Mouse (Mus musculus) thymus, postnatal 25 days (tissue): ENCODE results near the gene Zfp518a.

Source experiments
- DNase-seq: peaks from one replicate; pipeline ENCODE4 v3.0.0; 2022

The Zfp518a gene

GRCm38 (mm10) chr19:40894519-40895392 lies at the start of gene Zfp518a:
Gene Zfp518a, plus strand, starts transcription at chr19:40894705.
- peak; percentile 91 for DNase-seq

- DNase-seq = no peak
Observed at GRCm38 (mm10) chr19:40844731-40845130, 49.8 kb upstream of the Zfp518a start.

GRCm38 (mm10) chr19:40849391-40849790 lies 45.1 kb upstream of the Zfp518a start:
- DNase-seq = no peak

GRCm38 (mm10) chr19:40859555-40859954 lies 35.0 kb upstream of the Zfp518a start:
- DNase-seq = no peak

GRCm38 (mm10) chr19:40868284-40868683 lies 26.2 kb upstream of the Zfp518a start:
- DNase-seq = no peak

- DNase-seq = no peak
Observed at GRCm38 (mm10) chr19:40869425-40870105, 24.9 kb upstream of the Zfp518a start.

GRCm38 (mm10) chr19:40872955-40873665 lies 21.4 kb upstream of the Zfp518a start:
- peak; percentile 86 for DNase-seq

GRCm38 (mm10) chr19:40881700-40882099 lies 12.8 kb upstream of the Zfp518a start:
- no peak for DNase-seq

GRCm38 (mm10) chr19:40888887-40889286 lies 5.6 kb upstream of the Zfp518a start:
- DNase-seq = no peak

- no peak for DNase-seq
Observed at GRCm38 (mm10) chr19:40894071-40894506, 416 bp upstream of the Zfp518a start.

- DNase-seq = no peak
Observed at GRCm38 (mm10) chr19:40895393-40895703, 843 bp downstream of the Zfp518a start.

GRCm38 (mm10) chr19:40931581-40932369 lies 37.3 kb downstream of the Zfp518a start:
- no peak for DNase-seq

- no peak for DNase-seq
Observed at GRCm38 (mm10) chr19:40935376-40935775, 40.9 kb downstream of the Zfp518a start.

GRCm38 (mm10) chr19:40936038-40936437 lies 41.5 kb downstream of the Zfp518a start:
- peak; percentile 66 for DNase-seq

- DNase-seq = no peak
Observed at GRCm38 (mm10) chr19:40943552-40943951, 49.0 kb downstream of the Zfp518a start.

GRCm38 (mm10) chr19:40946937-40947577 lies 52.6 kb downstream of the Zfp518a start:
- DNase-seq = no peak

GRCm38 (mm10) chr19:40958981-40959380 lies 64.5 kb downstream of the Zfp518a start:
- no peak for DNase-seq

GRCm38 (mm10) chr19:40962988-40963387 lies 68.5 kb downstream of the Zfp518a start:
- DNase-seq = peak; percentile 82

GRCm38 (mm10) chr19:40964367-40964891 lies 69.9 kb downstream of the Zfp518a start:
- no peak for DNase-seq

- DNase-seq = no peak
Observed at GRCm38 (mm10) chr19:40964936-40965850, 70.7 kb downstream of the Zfp518a start.
